Mouse (Mus musculus): ENCODE measurements at regions not wholly inside any gene's neighbourhood (a gene's known extent, or its start where the extent isn't known, plus 50 kb on each side); places are given as distances from the start of the nearest gene placed in this dataset.

- Histone ChIP-seq H3K27me3 (ENCODE audit: control insufficient read depth, insufficient read depth, low read length) (no peaks in the 10 kb centered on the region), H3K4me3 (ENCODE audit: low read length) (no peak overlapping the region), H3K36me3 (ENCODE audit: control insufficient read depth, insufficient read depth, low read length) (no peaks in the 10 kb centered on the region), H3K4me2 (replicated peaks; ENCODE audit: low read depth, low read length) (no peak overlapping the region), H3K27ac (ENCODE audit: low read depth, low read length) (no peak overlapping the region), H3K9me3 (ENCODE audit: control insufficient read depth, low read length) (no peaks in the 10 kb centered on the region), H3K9ac (ENCODE audit: low read depth, low read length) (no peak overlapping the region), H3K4me1 (ENCODE audit: control insufficient read depth, insufficient read depth, low read length) (no peaks in the 10 kb centered on the region)
- WGBS, result 84% methylated on average over 2 of the region's 2 CpGs
- no peak for ATAC-seq (ENCODE audit: low FRiP score, low TSS enrichment)
Measured at GRCm38 (mm10) chr10:17011876-17012275, 711.1 kb upstream of the Cited2 start.

DNA sequence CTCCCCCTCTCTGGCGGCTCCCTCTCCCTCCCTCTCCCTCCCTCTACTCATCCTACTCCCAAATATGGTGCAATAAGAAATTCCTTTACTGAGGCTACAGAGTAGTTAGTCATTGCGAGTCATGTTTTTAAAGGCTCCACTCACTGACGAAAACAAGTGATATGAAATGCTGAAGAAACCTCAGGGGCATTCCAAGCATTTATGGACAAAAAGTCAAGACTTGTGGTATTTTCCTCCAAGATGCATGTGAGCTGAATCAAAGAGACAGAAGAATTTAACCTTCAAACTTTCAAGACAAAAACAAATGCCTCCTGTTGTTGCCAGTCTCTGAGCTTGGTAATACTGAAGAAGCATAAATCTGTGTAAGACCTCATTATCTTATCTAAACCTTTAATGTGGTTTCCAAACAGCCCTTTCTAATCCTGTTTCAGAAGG lies 710.5 kb upstream of the Cited2 start:
- no peaks in the 10 kb centered on the region for H3K36me3 ChIP-seq (ENCODE audit: control insufficient read depth, insufficient read depth, low read length)
- H3K27ac ChIP-seq (ENCODE audit: low read depth, low read length), result no peak overlapping the region
- H3K4me2 ChIP-seq (replicated peaks; ENCODE audit: low read depth, low read length), result no peak overlapping the region
- WGBS, result 60% methylated on average over 3 of the region's 3 CpGs
- no peak overlapping the region for H3K4me3 ChIP-seq (ENCODE audit: low read length)
- no peaks in the 10 kb centered on the region for H3K27me3 ChIP-seq (ENCODE audit: control insufficient read depth, insufficient read depth, low read length)
- H3K4me1 ChIP-seq (ENCODE audit: control insufficient read depth, insufficient read depth, low read length), result no peaks in the 10 kb centered on the region
- H3K9me3 ChIP-seq (ENCODE audit: control insufficient read depth, low read length), result no peaks in the 10 kb centered on the region
- no peak overlapping the region for H3K9ac ChIP-seq (ENCODE audit: low read depth, low read length)
- no peak for ATAC-seq (ENCODE audit: low FRiP score, low TSS enrichment)

- Histone ChIP-seq H3K9ac (ENCODE audit: low read depth, low read length) (no peak overlapping the region), H3K27ac (ENCODE audit: low read depth, low read length) (no peak overlapping the region), H3K27me3 (ENCODE audit: control insufficient read depth, insufficient read depth, low read length) (no peaks in the 10 kb centered on the region), H3K36me3 (ENCODE audit: control insufficient read depth, insufficient read depth, low read length) (no peaks in the 10 kb centered on the region), H3K9me3 (ENCODE audit: control insufficient read depth, low read length) (no peaks in the 10 kb centered on the region), H3K4me1 (ENCODE audit: control insufficient read depth, insufficient read depth, low read length) (no peaks in the 10 kb centered on the region), H3K4me2 (replicated peaks; ENCODE audit: low read depth, low read length) (no peak overlapping the region), H3K4me3 (ENCODE audit: low read length) (no peak overlapping the region)
- WGBS, result 81% methylated on average over 3 of the region's 3 CpGs
- ATAC-seq (ENCODE audit: low FRiP score, low TSS enrichment), result no peak
Measured at GRCm38 (mm10) chr10:17014826-17015225, 708.2 kb upstream of the Cited2 start.

DNA sequence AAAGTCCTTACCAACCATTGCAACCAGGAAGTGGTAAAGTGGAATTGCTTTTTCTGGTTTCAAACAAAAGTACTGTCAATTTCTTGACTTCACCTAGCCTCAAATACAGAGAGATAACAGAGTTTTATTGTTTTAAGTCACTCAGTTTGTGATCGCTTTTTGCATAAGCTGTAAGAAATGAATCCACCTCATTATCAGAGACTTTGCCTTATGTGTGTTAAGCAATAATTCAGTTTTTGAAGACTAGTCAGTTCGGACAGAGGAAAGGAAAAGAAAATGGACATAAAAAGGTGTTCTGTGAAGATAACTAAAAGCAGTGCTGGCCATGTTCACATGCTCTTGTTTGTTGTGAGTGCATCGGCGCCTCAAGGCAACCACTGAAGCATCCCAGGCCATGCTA lies 706.2 kb upstream of the Cited2 start:
- WGBS, result 85% methylated on average over 4 of the region's 4 CpGs
- no peaks in the 10 kb centered on the region for H3K36me3 ChIP-seq (ENCODE audit: control insufficient read depth, insufficient read depth, low read length)

DNA sequence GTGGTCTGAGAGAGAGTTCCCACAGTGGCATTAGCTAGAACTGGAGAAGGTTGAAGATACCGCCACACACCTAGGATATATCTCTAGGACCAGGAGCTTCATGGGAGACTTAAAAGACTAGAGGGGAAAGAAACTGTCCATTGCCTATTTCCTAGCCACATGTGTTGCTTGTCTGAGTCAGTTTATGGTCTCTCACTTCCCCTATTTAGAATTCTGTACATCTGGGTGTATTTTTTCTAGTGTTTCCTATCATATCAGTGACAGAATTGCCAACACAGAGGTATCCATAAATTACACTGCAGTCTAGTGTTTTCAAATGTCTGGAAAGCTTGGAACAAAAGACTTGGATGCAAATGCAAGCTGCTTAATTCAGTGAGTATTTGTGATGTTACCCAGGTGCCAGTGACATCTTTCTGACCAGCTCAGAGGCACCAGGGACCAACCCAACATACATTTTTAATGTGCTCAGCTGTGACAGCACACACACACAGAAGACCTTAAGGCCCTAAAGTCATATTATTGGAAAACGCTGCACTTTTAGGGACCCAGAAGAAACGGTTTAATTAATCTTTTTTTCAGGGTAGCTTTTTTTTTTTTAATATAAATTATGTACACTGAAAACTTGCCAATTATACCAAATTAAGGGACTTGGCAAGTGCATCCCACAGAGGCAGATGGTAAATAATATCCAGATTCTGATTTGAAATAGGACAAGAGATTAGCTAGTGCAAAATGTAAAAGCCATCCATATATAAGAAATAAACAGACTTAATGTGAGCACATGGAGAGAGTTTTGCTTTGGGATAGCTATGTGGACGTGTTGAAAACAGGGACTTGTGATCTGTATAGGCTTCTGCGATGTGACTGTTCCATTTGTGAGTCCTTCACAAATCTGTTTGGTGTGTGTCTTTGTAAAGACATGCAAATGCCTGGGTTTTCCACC lies 700.5 kb upstream of the Cited2 start:
- Histone ChIP-seq H3K36me3 (ENCODE audit: control insufficient read depth, insufficient read depth, low read length) (no peaks in the 10 kb centered on the region), H3K27ac (ENCODE audit: low read depth, low read length) (no peak overlapping the region), H3K4me3 (ENCODE audit: low read length) (no peak overlapping the region), H3K9ac (ENCODE audit: low read depth, low read length) (no peak overlapping the region), H3K4me2 (replicated peaks; ENCODE audit: low read depth, low read length) (no peak overlapping the region), H3K4me1 (ENCODE audit: control insufficient read depth, insufficient read depth, low read length) (no peaks in the 10 kb centered on the region), H3K27me3 (ENCODE audit: control insufficient read depth, insufficient read depth, low read length) (no peaks in the 10 kb centered on the region), H3K9me3 (ENCODE audit: control insufficient read depth, low read length) (no peaks in the 10 kb centered on the region)
- no peak for ATAC-seq (ENCODE audit: low FRiP score, low TSS enrichment)
- WGBS, result 79% methylated on average over 5 of the region's 5 CpGs

More for the DNA sequence above, 706.2 kb upstream of the Cited2 start:
- Histone ChIP-seq H3K4me2 (replicated peaks; ENCODE audit: low read depth, low read length) (no peak overlapping the region), H3K4me3 (ENCODE audit: low read length) (no peak overlapping the region), H3K9me3 (ENCODE audit: control insufficient read depth, low read length) (no peaks in the 10 kb centered on the region), H3K27ac (ENCODE audit: low read depth, low read length) (no peak overlapping the region), H3K27me3 (ENCODE audit: control insufficient read depth, insufficient read depth, low read length) (no peaks in the 10 kb centered on the region), H3K9ac (ENCODE audit: low read depth, low read length) (no peak overlapping the region), H3K4me1 (ENCODE audit: control insufficient read depth, insufficient read depth, low read length) (no peaks in the 10 kb centered on the region)
- ATAC-seq (ENCODE audit: low FRiP score, low TSS enrichment), result no peak

- no peak for ATAC-seq (ENCODE audit: low FRiP score, low TSS enrichment)
- no peaks in the 10 kb centered on the region for H3K9me3 ChIP-seq (ENCODE audit: control insufficient read depth, low read length)
- H3K27me3 ChIP-seq (ENCODE audit: control insufficient read depth, insufficient read depth, low read length), result no peaks in the 10 kb centered on the region
- no peaks in the 10 kb centered on the region for H3K36me3 ChIP-seq (ENCODE audit: control insufficient read depth, insufficient read depth, low read length)
- H3K4me3 ChIP-seq (ENCODE audit: low read length), result no peak overlapping the region
- WGBS, result 61% methylated on average over 13 of the region's 13 CpGs
- H3K4me2 ChIP-seq (replicated peaks; ENCODE audit: low read depth, low read length), result no peak overlapping the region
- H3K27ac ChIP-seq (ENCODE audit: low read depth, low read length), result no peak overlapping the region
- H3K4me1 ChIP-seq (ENCODE audit: control insufficient read depth, insufficient read depth, low read length), result no peaks in the 10 kb centered on the region
- no peak overlapping the region for H3K9ac ChIP-seq (ENCODE audit: low read depth, low read length)
Measured at GRCm38 (mm10) chr10:17023571-17024293, 699.3 kb upstream of the Cited2 start.

DNA sequence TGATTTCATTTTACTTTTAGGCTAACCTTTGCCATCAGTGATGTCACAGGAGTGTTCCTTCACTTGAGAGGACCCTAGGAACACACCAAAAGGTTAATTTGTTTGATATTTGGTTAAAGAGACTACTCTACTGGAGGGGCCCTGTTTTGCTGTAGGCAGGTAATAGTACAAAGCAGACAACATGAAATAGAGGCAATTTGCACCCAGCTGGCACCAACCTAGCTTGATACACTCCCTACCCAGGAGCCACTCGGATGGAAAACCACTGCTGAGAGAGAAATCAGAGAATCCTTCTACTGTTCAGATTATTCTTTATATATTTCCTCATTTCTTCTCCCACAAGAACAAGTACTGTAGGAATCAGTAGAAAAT lies 698.7 kb upstream of the Cited2 start:
- H3K9ac ChIP-seq (ENCODE audit: low read depth, low read length), result no peak overlapping the region
- H3K4me2 ChIP-seq (replicated peaks; ENCODE audit: low read depth, low read length), result no peak overlapping the region
- H3K4me3 ChIP-seq (ENCODE audit: low read length), result no peak overlapping the region
- H3K4me1 ChIP-seq (ENCODE audit: control insufficient read depth, insufficient read depth, low read length), result no peaks in the 10 kb centered on the region
- no peaks in the 10 kb centered on the region for H3K9me3 ChIP-seq (ENCODE audit: control insufficient read depth, low read length)
- WGBS, result 96% methylated on average over 1 of the region's 1 CpGs
- no peaks in the 10 kb centered on the region for H3K36me3 ChIP-seq (ENCODE audit: control insufficient read depth, insufficient read depth, low read length)
- no peak for ATAC-seq (ENCODE audit: low FRiP score, low TSS enrichment)
- no peaks in the 10 kb centered on the region for H3K27me3 ChIP-seq (ENCODE audit: control insufficient read depth, insufficient read depth, low read length)
- no peak overlapping the region for H3K27ac ChIP-seq (ENCODE audit: low read depth, low read length)

- no peaks in the 10 kb centered on the region for H3K36me3 ChIP-seq (ENCODE audit: control insufficient read depth, insufficient read depth, low read length)
- H3K27ac ChIP-seq (ENCODE audit: low read depth, low read length), result no peak overlapping the region
- WGBS, result 90% methylated on average over 2 of the region's 2 CpGs
- H3K4me2 ChIP-seq (replicated peaks; ENCODE audit: low read depth, low read length), result no peak overlapping the region
- H3K9me3 ChIP-seq (ENCODE audit: control insufficient read depth, low read length), result no peaks in the 10 kb centered on the region
- H3K9ac ChIP-seq (ENCODE audit: low read depth, low read length), result no peak overlapping the region
- no peaks in the 10 kb centered on the region for H3K4me1 ChIP-seq (ENCODE audit: control insufficient read depth, insufficient read depth, low read length)
- no peak for ATAC-seq (ENCODE audit: low FRiP score, low TSS enrichment)
- H3K4me3 ChIP-seq (ENCODE audit: low read length), result no peak overlapping the region
- no peaks in the 10 kb centered on the region for H3K27me3 ChIP-seq (ENCODE audit: control insufficient read depth, insufficient read depth, low read length)
Measured at GRCm38 (mm10) chr10:17034892-17035775, 687.9 kb upstream of the Cited2 start.
